Mouse (Mus musculus) heart, embryonic 11.5 days (tissue): ENCODE results near the gene Ibtk. TPM values are rescaled to one million over a fixed set of nuclear protein-coding genes. Genes with fewer than 3 reads are reported as not detected.

Source experiments
- ATAC-seq: fragments of 200-750 bp; cut with Nextera tagmentation; replicated peaks from 2 replicates; pipeline ENCODE4 v1.8.0; 2017; ENCODE audit warnings: moderate library complexity; ENCODE audit not compliant: insufficient number of reproducible peaks, low FRiP score, low TSS enrichment
- H3K27ac ChIP-seq: fragments of 300-500 bp; sonication (generic); 2 replicates; pipeline ENCODE4 v1.5.1; 2014; ENCODE audit warnings: mild to moderate bottlenecking, low read depth, low read length
- H3K27me3 ChIP-seq: fragments of 300-500 bp; sonication (generic); 2 replicates; pipeline ENCODE4 v1.6.1; 2014; ENCODE audit warnings: mild to moderate bottlenecking, low read length, mixed read lengths; ENCODE audit not compliant: control insufficient read depth, insufficient read depth
- H3K36me3 ChIP-seq: fragments of 300-500 bp; sonication (generic); 2 replicates; pipeline ENCODE4 v1.6.1; 2014; ENCODE audit warnings: mild to moderate bottlenecking, low read length, moderate library complexity, mixed read lengths; ENCODE audit not compliant: control insufficient read depth, insufficient read depth
- H3K4me1 ChIP-seq: fragments of 300-500 bp; sonication (generic); 2 replicates; pipeline ENCODE4 v1.6.1; 2014; ENCODE audit warnings: low read length; ENCODE audit not compliant: control insufficient read depth, insufficient read depth
- H3K4me2 ChIP-seq: fragments of 300-500 bp; sonication (generic); 2 replicates; pipeline ENCODE4 v1.6.1; 2014; ENCODE audit warnings: mild to moderate bottlenecking, moderate library complexity
- H3K4me3 ChIP-seq: fragments of 300-500 bp; sonication (generic); 2 replicates; pipeline ENCODE4 v1.5.1; 2014; ENCODE audit warnings: low read depth, low read length
- H3K9ac ChIP-seq: fragments of 300-500 bp; sonication (generic); 2 replicates; pipeline ENCODE4 v1.6.1; 2014; ENCODE audit warnings: mild to moderate bottlenecking, low read depth, low read length, moderate library complexity
- H3K9me3 ChIP-seq: fragments of 300-500 bp; sonication (generic); replicated peaks from 2 replicates; pipeline ENCODE4 v1.6.1; 2016; ENCODE audit warnings: low read length; ENCODE audit not compliant: control insufficient read depth
- WGBS: fragments of 180-500 bp; shearing (Covaris S2); extraction: QIAGEN DNeasy Blood & Tissue Kit; methylation state at CpG from one replicate; pipeline ENCODE4 v1.1.7; 2014; ENCODE audit not compliant: insufficient replicate concordance; 5-methylcytosine and 5-hydroxymethylcytosine counted together
- polyA plus RNA-seq: library from polyadenylated mRNA; unstranded; fragments of >200 nt; fragmentation: Nextera tagmentation; extraction: Ambion mirVana; gene quantifications from 2 replicates; pipeline ENCODE4 v1.2.1, GENCODE M21; 2014

Gene Ibtk
- polyA plus RNA-seq, 1 experiment from 2014 or later: 33.0 TPM

DNA sequence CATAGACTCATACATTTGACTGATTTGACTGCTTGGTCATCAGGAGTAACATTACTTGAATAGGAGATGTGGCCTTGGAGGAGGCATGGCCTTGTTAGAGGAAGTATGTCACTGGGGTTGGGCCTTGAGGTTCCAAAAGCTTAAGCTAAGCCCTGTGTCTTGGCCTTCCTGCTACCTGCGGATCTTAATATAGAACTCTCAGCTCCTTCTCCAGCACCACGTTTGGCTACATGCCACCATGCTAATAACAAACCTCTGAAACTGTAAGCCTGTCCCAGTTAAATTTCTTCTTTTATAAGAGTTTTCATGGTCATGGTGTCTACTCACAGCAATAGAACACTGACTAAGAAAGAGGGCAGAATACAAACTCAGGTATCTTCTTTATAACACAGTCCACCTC lies 110.9 kb downstream of the Ibtk start:
- Histone ChIP-seq H3K4me1 (no peaks in the 10 kb centered on the region), H3K4me2 (no peak overlapping the region), H3K27ac (no peak overlapping the region), H3K9me3 (no peaks in the 10 kb centered on the region), H3K36me3 (no peaks in the 10 kb centered on the region), H3K4me3 (no peak overlapping the region), H3K27me3 (no peaks in the 10 kb centered on the region), H3K9ac (no peak overlapping the region)
- no peak for ATAC-seq
- 78% methylated on average over 2 of the region's 2 CpGs for WGBS

Other genes with a start within 250 kb of the Ibtk start
- 7.5 and 8.2 TPM in 2 replicates for gene Tpbg, start 93.0 kb upstream of the Ibtk start, polyA plus RNA-seq